In genomic region chr14:13236929-13237328, GRCm38 (mm10) we compare ENCODE assay signal across 10 mouse cellular contexts. TPM values are rescaled to one million over a fixed set of nuclear protein-coding genes. Genes with fewer than 3 reads are reported as not detected.
DNase-seq lines count a peak whose midpoint lies in the region; ATAC-seq and TF ChIP-seq lines count a peak whose summit lies in the region.
"Had no signal": no experiment of that assay in that cellular context is flagged by ENCODE, and none has a peak within 500 bp of the region (broad histone marks: within the 10 kb centered on the region; RNA-seq: fewer than 3 reads in every experiment).

No protein-coding gene starts in this region.

- TF ChIP-seq EP300 in heart, postnatal 0 days (IDR thresholded peaks at IDR 0.05; ENCODE audit: low read depth) = no peak

- no peak overlapping the region for H3K27ac ChIP-seq in heart, postnatal 0 days (ENCODE audit: low read depth)
- H3K27ac ChIP-seq in heart, embryonic 12.5 days (ENCODE audit: poor library complexity, severe bottlenecking) = no peak overlapping the region
- no peak overlapping the region for H3K27ac ChIP-seq in midbrain, embryonic 11.5 days (ENCODE audit: low read depth, low read length)
- H3K27ac ChIP-seq in midbrain, embryonic 16.5 days (ENCODE audit: low read length) = no peak overlapping the region
- H3K27ac ChIP-seq in hindbrain, embryonic 16.5 days (ENCODE audit: low read depth, low read length) = no peak overlapping the region
- H3K27ac ChIP-seq: neural tube, embryonic 13.5 days had no signal

- H3K4me3 ChIP-seq in heart, postnatal 0 days (ENCODE audit: low read depth, low read length) = no peak overlapping the region
- no peak overlapping the region for H3K4me3 ChIP-seq in heart, embryonic 12.5 days
- no peak overlapping the region for H3K4me3 ChIP-seq in midbrain, embryonic 11.5 days (ENCODE audit: low read depth, low read length)
- H3K4me3 ChIP-seq in midbrain, embryonic 16.5 days (ENCODE audit: low read depth, low read length) = no peak overlapping the region
- no peak overlapping the region for H3K4me3 ChIP-seq in hindbrain, embryonic 16.5 days (ENCODE audit: low read length)
- H3K4me3 ChIP-seq: neural tube, embryonic 13.5 days had no signal

- no peak for ATAC-seq in heart, postnatal 0 days (ENCODE audit: insufficient read depth, low read depth)
- no peak for ATAC-seq in heart, embryonic 12.5 days (ENCODE audit: insufficient number of reproducible peaks, low FRiP score)
- ATAC-seq in midbrain, embryonic 11.5 days (ENCODE audit: low FRiP score) = no peak
- no peak for ATAC-seq in midbrain, embryonic 16.5 days
- ATAC-seq in hindbrain, embryonic 16.5 days = peak; percentile 40; the same call in 1 of the 2 replicates

- 9% methylated on average over 1 of the region's 1 CpGs for WGBS in heart, postnatal 0 days
- WGBS in heart, embryonic 12.5 days = 9% methylated on average over 1 of the region's 1 CpGs
- 20% methylated on average over 1 of the region's 1 CpGs for WGBS in midbrain, embryonic 11.5 days
- WGBS in midbrain, embryonic 16.5 days = 11% methylated on average over 1 of the region's 1 CpGs
- 6% methylated on average over 1 of the region's 1 CpGs for WGBS in hindbrain, embryonic 16.5 days

- no peak overlapping the region for H3K4me2 ChIP-seq in heart, postnatal 0 days (ENCODE audit: low read depth, low read length)
- H3K4me2 ChIP-seq in heart, embryonic 12.5 days = no peak overlapping the region
- H3K4me2 ChIP-seq in midbrain, embryonic 11.5 days = no peak overlapping the region
- H3K4me2 ChIP-seq in midbrain, embryonic 16.5 days (ENCODE audit: low read length) = no peak overlapping the region
- no peak overlapping the region for H3K4me2 ChIP-seq in hindbrain, embryonic 16.5 days (ENCODE audit: low read length)
- H3K4me2 ChIP-seq: neural tube, embryonic 13.5 days had no signal

- no peak overlapping the region for H3K9ac ChIP-seq in heart, postnatal 0 days (replicated peaks; ENCODE audit: low read depth, low read length)
- H3K9ac ChIP-seq in heart, embryonic 12.5 days = no peak overlapping the region
- H3K9ac ChIP-seq in midbrain, embryonic 11.5 days (ENCODE audit: low read length) = no peak overlapping the region
- H3K9ac ChIP-seq in midbrain, embryonic 16.5 days (ENCODE audit: low read depth, low read length) = no peak overlapping the region
- H3K9ac ChIP-seq in hindbrain, embryonic 16.5 days (ENCODE audit: low read depth, low read length) = no peak overlapping the region
- H3K9ac ChIP-seq: neural tube, embryonic 13.5 days had no signal

- DNase-seq in heart, postnatal 0 days (ENCODE audit: low spot score) = peak; percentile 8
- peak; percentile 89 for DNase-seq in midbrain, embryonic 11.5 days (ENCODE audit: low spot score, missing footprints)
- DNase-seq in c-Kit-negative CD71-positive TER-119-positive erythroid progenitor cells, embryonic 14.5 days (ENCODE audit: low read depth, low spot score) = peak; percentile 11
- DNase-seq in natural killer cell, adult 2 months (ENCODE audit: low spot score in 2 of 2) = no peak
- no peak for DNase-seq in heart, postnatal 25 days (ENCODE audit: low spot score)

- intact Hi-C loops in heart, postnatal 25 days (cut with DNase I) = loop anchor here (1.0 kb wide), 1 partner anchor 662 kb away; no protein-coding TSS in a partner anchor

- H3K27me3 ChIP-seq in heart, postnatal 0 days (ENCODE audit: control insufficient read depth, insufficient read depth, low read length) = no peaks in the 10 kb centered on the region
- no peaks in the 10 kb centered on the region for H3K27me3 ChIP-seq in heart, embryonic 12.5 days (replicated peaks)
- H3K27me3 ChIP-seq in midbrain, embryonic 11.5 days (ENCODE audit: control insufficient read depth, insufficient read depth, low read length) = no peaks in the 10 kb centered on the region
- no peaks in the 10 kb centered on the region for H3K27me3 ChIP-seq in midbrain, embryonic 16.5 days (ENCODE audit: control insufficient read depth, insufficient read depth, low read depth, low read length)
- no peaks in the 10 kb centered on the region for H3K27me3 ChIP-seq in hindbrain, embryonic 16.5 days (replicated peaks; ENCODE audit: control insufficient read depth, insufficient read depth, low read length)
- H3K27me3 ChIP-seq: neural tube, embryonic 13.5 days had no signal

- no peaks in the 10 kb centered on the region for H3K9me3 ChIP-seq in heart, postnatal 0 days (replicated peaks; ENCODE audit: control insufficient read depth, low read length)
- no peaks in the 10 kb centered on the region for H3K9me3 ChIP-seq in heart, embryonic 12.5 days (replicated peaks)
- no peaks in the 10 kb centered on the region for H3K9me3 ChIP-seq in midbrain, embryonic 11.5 days (ENCODE audit: control insufficient read depth, low read length)
- H3K9me3 ChIP-seq in midbrain, embryonic 16.5 days (replicated peaks; ENCODE audit: control insufficient read depth, low read length, poor library complexity, severe bottlenecking) = no peaks in the 10 kb centered on the region
- H3K9me3 ChIP-seq in hindbrain, embryonic 16.5 days (ENCODE audit: control insufficient read depth, low read length) = no peaks in the 10 kb centered on the region
- H3K9me3 ChIP-seq: neural tube, embryonic 13.5 days had no signal

- TF ChIP-seq CTCF in heart, postnatal 0 days (IDR thresholded peaks at IDR 0.05; ENCODE audit: low read depth) = peak; percentile 42

- no peaks in the 10 kb centered on the region for H3K4me1 ChIP-seq in heart, postnatal 0 days (ENCODE audit: control insufficient read depth, insufficient read depth)
- no peaks in the 10 kb centered on the region for H3K4me1 ChIP-seq in heart, embryonic 12.5 days (replicated peaks)
- H3K4me1 ChIP-seq in midbrain, embryonic 11.5 days (ENCODE audit: control insufficient read depth, insufficient read depth, low read length) = no peaks in the 10 kb centered on the region
- no peaks in the 10 kb centered on the region for H3K4me1 ChIP-seq in midbrain, embryonic 16.5 days (ENCODE audit: control insufficient read depth, insufficient read depth, low read length)
- H3K4me1 ChIP-seq in hindbrain, embryonic 16.5 days (ENCODE audit: control insufficient read depth, insufficient read depth, low read depth, low read length) = no peaks in the 10 kb centered on the region
- H3K4me1 ChIP-seq: neural tube, embryonic 13.5 days had no signal

- H3K36me3 ChIP-seq in heart, postnatal 0 days (replicated peaks; ENCODE audit: control insufficient read depth, insufficient read depth, low read length) = no peaks in the 10 kb centered on the region
- no peaks in the 10 kb centered on the region for H3K36me3 ChIP-seq in heart, embryonic 12.5 days
- no peaks in the 10 kb centered on the region for H3K36me3 ChIP-seq in midbrain, embryonic 11.5 days (ENCODE audit: control insufficient read depth, insufficient read depth, low read length)
- H3K36me3 ChIP-seq in midbrain, embryonic 16.5 days (ENCODE audit: control insufficient read depth, insufficient read depth, low read length) = no peaks in the 10 kb centered on the region
- H3K36me3 ChIP-seq in hindbrain, embryonic 16.5 days (ENCODE audit: control insufficient read depth, insufficient read depth, low read length) = no peaks in the 10 kb centered on the region
- H3K36me3 ChIP-seq: neural tube, embryonic 13.5 days had no signal

RNA-seq across cellular contexts. Expression of gene Synpr, which starts 47.7 kb away (rescaled TPM):
- total RNA-seq in heart, postnatal 0 days (2014; rRNA removed; ENCODE audit: low replicate concordance) = 0.04 TPM in 1 of 2 replicates, not detected in the other
- 0.14 and 0.15 TPM in 2 replicates for polyA plus RNA-seq in heart, postnatal 0 days (2015; fragmentation: Nextera tagmentation; extraction: Ambion mirVana)
- 0.22 and 0.64 TPM in 2 replicates for polyA plus RNA-seq in heart, embryonic 12.5 days (2016; fragmentation: Nextera tagmentation; extraction: Ambion mirVana)
- 7.7 and 8.7 TPM in 2 replicates for polyA plus RNA-seq in midbrain, embryonic 11.5 days (2014; fragmentation: Nextera tagmentation; extraction: Ambion mirVana)
- polyA plus RNA-seq in midbrain, embryonic 16.5 days (2015; fragmentation: Nextera tagmentation; extraction: Ambion mirVana) = 45.9 and 47.1 TPM in 2 replicates
- 53.2 and 67.4 TPM in 2 replicates for polyA plus RNA-seq in hindbrain, embryonic 16.5 days (2015; fragmentation: Nextera tagmentation; extraction: Ambion mirVana)
- total RNA-seq in heart, postnatal 25 days (2021) = under 1 TPM in 1 of 2 experiments, not detected in 1; 0.36 TPM
- total RNA-seq: hematopoietic stem cell, adult 5-6 weeks had no signal

Comparison
In these comparisons a context has a peak if more than half of its experiments do, and no peak if none do; other contexts are left out.
1. DNase-seq: peak in heart, postnatal 0 days (single experiment), midbrain, embryonic 11.5 days (single experiment) and c-Kit-negative CD71-positive TER-119-positive erythroid progenitor cells, embryonic 14.5 days (single experiment); none in natural killer cell, adult 2 months (0 of 2) and heart, postnatal 25 days (single experiment).